Mouse (Mus musculus) spleen, postnatal 4 days (tissue): ENCODE measurements around the gene Chmp4b.

Experiments used
- DNase-seq, 2 experiments: peaks; one replicate each; pipeline ENCODE4 v3.0.0; 2022; ENCODE audit warnings: low spot score in 2 of 2

Gene Chmp4b

GRCm38 (mm10) chr2:154641176-154641575 is 10.3 kb upstream of the Chmp4b start:
- no peak for DNase-seq

- no peak for DNase-seq
These were observed 9.5 kb upstream of the Chmp4b start for GRCm38 (mm10) chr2:154642005-154642459.

GRCm38 (mm10) chr2:154642712-154643385 is 8.7 kb upstream of the Chmp4b start:
- no peak for DNase-seq

- DNase-seq = peak in 1 of 2 experiments; percentile 35
These were observed 4.9 kb upstream of the Chmp4b start for GRCm38 (mm10) chr2:154646634-154647033.

- DNase-seq = peak in 1 of 2 experiments; percentile 69
These were observed 3.4 kb upstream of the Chmp4b start for GRCm38 (mm10) chr2:154648086-154648485.

GRCm38 (mm10) chr2:154650404-154650803 is 1.1 kb upstream of the Chmp4b start:
- no peak for DNase-seq

- no peak for DNase-seq
These were observed 3.5 kb downstream of the Chmp4b start for GRCm38 (mm10) chr2:154654976-154655375.

GRCm38 (mm10) chr2:154655878-154656414 is 4.4 kb downstream of the Chmp4b start:
- DNase-seq = no peak

- DNase-seq = peak; percentile 96 to 97
These were observed 5.4 kb downstream of the Chmp4b start for GRCm38 (mm10) chr2:154656710-154657485.

GRCm38 (mm10) chr2:154657486-154658237 is 6.2 kb downstream of the Chmp4b start:
- peak; percentile 33 to 67 for DNase-seq

- DNase-seq = no peak
These were observed 7.6 kb downstream of the Chmp4b start for GRCm38 (mm10) chr2:154659070-154659469.

- DNase-seq = no peak
These were observed 8.1 kb downstream of the Chmp4b start for GRCm38 (mm10) chr2:154659531-154660074.

- DNase-seq = no peak
These were observed 17.2 kb downstream of the Chmp4b start for GRCm38 (mm10) chr2:154668680-154669079.

GRCm38 (mm10) chr2:154670106-154670505 is 18.6 kb downstream of the Chmp4b start:
- no peak for DNase-seq

GRCm38 (mm10) chr2:154670741-154671140 is 19.2 kb downstream of the Chmp4b start:
- no peak for DNase-seq

- no peak for DNase-seq
These were observed 22.5 kb downstream of the Chmp4b start for GRCm38 (mm10) chr2:154674008-154674407.

GRCm38 (mm10) chr2:154676653-154677609 is 25.4 kb downstream of the Chmp4b start:
- peak; percentile 58 to 72 for DNase-seq

GRCm38 (mm10) chr2:154677651-154678139 is 26.2 kb downstream of the Chmp4b start:
- DNase-seq = no peak

GRCm38 (mm10) chr2:154678995-154679394 is 27.5 kb downstream of the Chmp4b start:
- no peak for DNase-seq

GRCm38 (mm10) chr2:154680337-154680736 is 28.8 kb downstream of the Chmp4b start:
- no peak for DNase-seq
